Mouse (Mus musculus) forebrain, embryonic 16.5 days (tissue): ENCODE measurements at regions not wholly inside any gene's neighbourhood (a gene's known extent, or its start where the extent isn't known, plus 50 kb on each side); places are given as distances from the start of the nearest gene placed in this dataset.
A peak's percentile ranks its signal among the peaks of the same experiment; 100 is the strongest.

Source experiments
- ATAC-seq: fragments of 200-750 bp; cut with Nextera tagmentation; 2 replicates; pipeline ENCODE4 v1.8.0; 2017; ENCODE audit warnings: mild to moderate bottlenecking, moderate library complexity
- H3K27ac ChIP-seq: fragments of 300-500 bp; sonication (generic); 2 replicates; pipeline ENCODE4 v1.5.1; 2014; ENCODE audit warnings: low read length, control low read depth
- H3K27me3 ChIP-seq: fragments of 300-500 bp; sonication (generic); replicated peaks from 2 replicates; pipeline ENCODE4 v1.6.1; 2014; ENCODE audit warnings: low read length; ENCODE audit not compliant: control insufficient read depth, insufficient read depth
- H3K36me3 ChIP-seq: fragments of 300-500 bp; sonication (generic); 2 replicates; pipeline ENCODE4 v1.6.1; 2014; ENCODE audit not compliant: control insufficient read depth, insufficient read depth
- H3K4me1 ChIP-seq: fragments of 300-500 bp; sonication (generic); replicated peaks from 2 replicates; pipeline ENCODE4 v1.6.1; 2014; ENCODE audit warnings: low read length; ENCODE audit not compliant: control insufficient read depth, insufficient read depth
- H3K4me2 ChIP-seq: fragments of 300-500 bp; sonication (generic); 2 replicates; pipeline ENCODE4 v1.6.1; 2014; ENCODE audit warnings: mild to moderate bottlenecking, low read length, control low read depth
- H3K4me3 ChIP-seq: fragments of 300-500 bp; sonication (generic); replicated peaks from 2 replicates; pipeline ENCODE4 v1.5.1; 2014; ENCODE audit warnings: mild to moderate bottlenecking, low read length, control low read depth
- H3K9ac ChIP-seq: fragments of 300-500 bp; sonication (generic); replicated peaks from 2 replicates; pipeline ENCODE4 v1.6.1; 2014; ENCODE audit warnings: low read depth, low read length, control low read depth
- H3K9me3 ChIP-seq: fragments of 300-500 bp; sonication (generic); 2 replicates; pipeline ENCODE4 v1.6.1; 2016; ENCODE audit warnings: low read length; ENCODE audit not compliant: control insufficient read depth
- WGBS: fragments of 180-500 bp; shearing (Covaris S2); extraction: QIAGEN DNeasy Blood & Tissue Kit; methylation state at CpG from one replicate; pipeline ENCODE4 v1.1.7; 2014; 5-methylcytosine and 5-hydroxymethylcytosine counted together

GRCm38 (mm10) chr1:176354898-176355297, 79.8 kb upstream of the Pld5 start:
- ATAC-seq = no peak; the same call in 1 of the 2 replicates
- Histone ChIP-seq H3K4me2 (no peak overlapping the region), H3K4me1 (peaks cover 6% of the 10 kb centered on the region), H3K9me3 (no peaks in the 10 kb centered on the region), H3K27me3 (no peaks in the 10 kb centered on the region), H3K4me3 (no peak overlapping the region), H3K36me3 (no peaks in the 10 kb centered on the region), H3K27ac (no peak overlapping the region), H3K9ac (no peak overlapping the region)
- 34% methylated on average over 1 of the region's 1 CpGs for WGBS

GRCm38 (mm10) chr1:176352706-176353105, 77.6 kb upstream of the Pld5 start:
- Histone ChIP-seq H3K36me3 (no peaks in the 10 kb centered on the region), H3K9me3 (no peaks in the 10 kb centered on the region), H3K9ac (no peak overlapping the region), H3K27ac (no peak overlapping the region), H3K4me1 (peaks cover 6% of the 10 kb centered on the region), H3K27me3 (no peaks in the 10 kb centered on the region), H3K4me3 (no peak overlapping the region), H3K4me2 (no peak overlapping the region)
- ATAC-seq = no peak
- WGBS = 72% methylated on average over 3 of the region's 3 CpGs

- Histone ChIP-seq H3K27me3 (no peaks in the 10 kb centered on the region), H3K36me3 (no peaks in the 10 kb centered on the region), H3K4me2 (no peak overlapping the region), H3K9me3 (no peaks in the 10 kb centered on the region), H3K4me1 (peaks cover 5% of the 10 kb centered on the region), H3K9ac (no peak overlapping the region), H3K27ac (no peak overlapping the region), H3K4me3 (no peak overlapping the region)
- 6% methylated on average over 2 of the region's 2 CpGs for WGBS
- ATAC-seq = peak; percentile 70
Observed at GRCm38 (mm10) chr1:176349909-176350495, 74.9 kb upstream of the Pld5 start.

- H3K9ac ChIP-seq = no peak overlapping the region
- H3K27me3 ChIP-seq = no peaks in the 10 kb centered on the region
- H3K36me3 ChIP-seq = no peaks in the 10 kb centered on the region
- peaks cover 4% of the 10 kb centered on the region; the same call in 1 of the 2 replicates for H3K4me1 ChIP-seq
- WGBS = 81% methylated on average over 3 of the region's 3 CpGs
- no peak overlapping the region for H3K4me3 ChIP-seq
- H3K27ac ChIP-seq = no peak overlapping the region
- H3K4me2 ChIP-seq = no peak overlapping the region
- no peaks in the 10 kb centered on the region for H3K9me3 ChIP-seq
- no peak for ATAC-seq
Observed at GRCm38 (mm10) chr1:176348129-176348528, 73.0 kb upstream of the Pld5 start.

GRCm38 (mm10) chr1:176331344-176331743, 56.2 kb upstream of the Pld5 start:
- Histone ChIP-seq H3K4me2 (no peak overlapping the region), H3K4me3 (no peak overlapping the region), H3K4me1 (no peaks in the 10 kb centered on the region), H3K36me3 (no peaks in the 10 kb centered on the region), H3K27ac (no peak overlapping the region), H3K9me3 (no peaks in the 10 kb centered on the region), H3K27me3 (no peaks in the 10 kb centered on the region), H3K9ac (no peak overlapping the region)
- WGBS = 74% methylated on average over 3 of the region's 3 CpGs
- no peak for ATAC-seq
